Mouse (Mus musculus) limb, embryonic 15.5 days (tissue): Measurements from ENCODE around the gene Pkn3. TPM values are rescaled to one million over a fixed set of nuclear protein-coding genes. Genes with fewer than 3 reads are reported as not detected.
"Not testable (repeated sequence)": the region's sequence is repeated elsewhere in the genome, so short reads cannot be mapped to it uniquely, and the experiment has no call there.

ENCODE experiments used
- ATAC-seq: fragments of 200-750 bp; cut with Nextera tagmentation; 2 replicates; pipeline ENCODE4 v1.8.0; 2017; ENCODE audit warnings: low read depth, moderate TSS enrichment; ENCODE audit not compliant: insufficient number of reproducible peaks, low FRiP score, low TSS enrichment
- H3K27ac ChIP-seq: fragments of 300-500 bp; sonication (generic); 2 replicates; pipeline ENCODE4 v1.5.1; 2015; ENCODE audit warnings: moderate library complexity, mild to moderate bottlenecking, inconsistent platforms
- H3K27me3 ChIP-seq: fragments of 300-500 bp; sonication (generic); 2 replicates; pipeline ENCODE4 v1.6.1; 2015; ENCODE audit warnings: inconsistent platforms
- H3K36me3 ChIP-seq: fragments of 300-500 bp; sonication (generic); 2 replicates; pipeline ENCODE4 v1.6.1; 2015; ENCODE audit warnings: inconsistent platforms
- H3K4me1 ChIP-seq: fragments of 300-500 bp; sonication (generic); 2 replicates; pipeline ENCODE4 v1.6.1; 2015; ENCODE audit warnings: inconsistent platforms
- H3K4me2 ChIP-seq: fragments of 300-500 bp; sonication (generic); 2 replicates; pipeline ENCODE4 v1.6.1; 2015; ENCODE audit warnings: mild to moderate bottlenecking, inconsistent platforms
- H3K4me3 ChIP-seq: fragments of 300-500 bp; sonication (generic); 2 replicates; pipeline ENCODE4 v1.5.1; 2015; ENCODE audit warnings: mild to moderate bottlenecking, inconsistent platforms
- H3K9ac ChIP-seq: fragments of 300-500 bp; sonication (generic); 2 replicates; pipeline ENCODE4 v1.6.1; 2015; ENCODE audit warnings: inconsistent platforms
- H3K9me3 ChIP-seq: fragments of 300-500 bp; sonication (generic); 2 replicates; pipeline ENCODE4 v1.6.1; 2016; ENCODE audit warnings: inconsistent platforms
- WGBS: fragments of 180-500 bp; shearing (Covaris S2); methylation state at CpG from one replicate; pipeline ENCODE4 v1.1.7; 2015; 5-methylcytosine and 5-hydroxymethylcytosine counted together
- polyA plus RNA-seq: library from polyadenylated mRNA; unstranded; fragments of >200 nt; fragmentation: Nextera tagmentation; extraction: Ambion mirVana; gene quantifications from 2 replicates; pipeline ENCODE4 v1.2.1, GENCODE M21; 2015

Pkn3 gene
- polyA plus RNA-seq, 1 experiment from 2014 or later = 8.6 TPM

DNA sequence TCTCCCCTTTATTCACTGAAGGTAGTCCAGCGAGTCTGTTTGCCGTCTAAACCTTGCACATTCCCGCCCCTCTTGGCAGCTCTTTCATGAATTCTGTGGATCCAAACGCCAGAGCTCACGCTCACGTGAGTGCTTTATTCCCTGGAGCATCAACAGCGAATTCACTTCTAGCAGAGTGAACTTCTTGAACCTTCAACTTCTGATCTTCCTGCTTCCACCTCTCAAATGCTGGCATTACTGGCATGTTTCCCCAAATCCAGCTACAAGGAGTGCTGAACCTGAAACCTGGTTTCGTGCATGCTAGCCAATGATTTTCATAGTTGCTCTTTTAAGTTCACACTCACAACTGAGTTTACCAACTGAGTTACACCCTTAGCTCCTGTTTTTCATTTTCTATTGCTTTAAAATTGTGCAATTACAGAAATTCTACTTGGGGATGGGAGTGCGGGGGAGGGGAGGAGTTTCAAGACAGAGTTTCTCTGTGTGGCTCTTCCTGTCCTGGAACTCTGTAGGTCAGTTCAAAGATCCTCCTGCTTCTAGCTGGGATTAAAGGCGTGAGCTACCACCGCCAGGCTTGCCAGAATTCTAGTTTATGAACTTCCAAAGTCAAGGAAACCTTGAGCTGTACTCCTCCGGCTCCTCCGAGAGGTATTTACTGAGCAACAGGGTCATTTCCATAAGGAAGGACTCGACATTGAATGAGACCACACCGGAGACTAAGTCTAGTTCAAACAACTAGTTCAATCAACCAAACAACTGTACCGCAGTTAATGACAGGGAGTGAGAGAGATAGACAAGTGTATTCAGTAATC is 55.5 kb downstream of the Pkn3 start:
- WGBS = 11% methylated on average over 16 of the region's 16 CpGs
- H3K9me3 ChIP-seq = no peaks in the 10 kb centered on the region
- peaks cover 26% of the 10 kb centered on the region for H3K4me1 ChIP-seq
- ATAC-seq = peak; percentile 20; the same call in 1 of the 2 replicates
- H3K27ac ChIP-seq = peak overlapping the region; percentile 88
- H3K4me2 ChIP-seq = peak overlapping the region; percentile 80
- H3K4me3 ChIP-seq = peak overlapping the region; percentile 94
- no peaks in the 10 kb centered on the region for H3K27me3 ChIP-seq
- peak overlapping the region; percentile 86; the same call in 1 of the 2 replicates for H3K9ac ChIP-seq
- H3K36me3 ChIP-seq = peaks cover 27% of the 10 kb centered on the region

DNA sequence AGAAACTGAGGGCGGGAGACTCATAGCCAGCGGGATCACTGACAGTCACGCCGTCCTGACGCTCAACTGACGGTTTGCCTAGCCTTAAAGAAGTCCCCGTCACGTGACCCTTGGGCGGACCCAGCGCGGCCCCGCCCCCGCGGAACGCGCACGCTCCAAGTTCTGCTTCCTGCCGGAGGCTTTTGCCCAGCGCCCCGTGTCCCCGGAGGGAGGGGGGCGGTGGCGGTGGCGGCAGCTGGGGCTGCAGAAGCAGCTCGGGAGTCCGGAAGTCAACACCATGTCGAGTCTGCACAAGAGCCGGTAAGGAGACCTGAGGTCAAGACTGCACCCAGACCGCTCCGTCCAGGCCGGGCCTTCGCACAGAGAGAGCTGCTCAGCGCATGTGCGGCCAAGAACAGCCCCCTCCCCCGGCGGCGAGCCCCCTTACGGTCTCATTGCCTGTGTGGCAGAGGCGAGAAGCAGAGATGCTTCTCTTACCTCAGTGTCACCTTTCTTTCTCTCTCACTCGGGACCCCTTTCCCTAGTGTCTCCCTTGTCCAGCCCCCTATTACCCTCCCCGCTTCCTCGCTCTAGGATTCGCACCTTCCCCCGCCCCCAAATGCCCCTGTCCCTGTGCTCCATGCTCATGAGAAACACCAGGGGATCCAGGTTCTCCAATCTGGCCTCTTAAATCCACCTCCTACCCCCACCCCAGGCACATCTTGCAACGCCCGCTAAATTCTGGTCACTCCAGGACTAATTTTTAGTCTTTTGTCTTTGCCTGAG is 56.3 kb downstream of the Pkn3 start, which contains the start of gene Tbc1d13:
Tbc1d13 (plus strand) TSS at position 134 of the 765 bp plus-strand sequence.
- Histone ChIP-seq H3K9me3 (no peaks in the 10 kb centered on the region), H3K9ac (peak within 1 kb of the TSS; percentile 86), H3K4me1 (peaks cover 26% of the 10 kb centered on the region), H3K36me3 (peaks cover 34% of the 10 kb centered on the region), H3K4me3 (peak within 1 kb of the TSS; percentile 94), H3K27ac (peak within 1 kb of the TSS; percentile 88), H3K4me2 (peak within 1 kb of the TSS; percentile 80), H3K27me3 (no peaks in the 10 kb centered on the region)
- ATAC-seq = peak; percentile 91
- WGBS = under 1% methylated on average over 46 of the region's 46 CpGs

DNA sequence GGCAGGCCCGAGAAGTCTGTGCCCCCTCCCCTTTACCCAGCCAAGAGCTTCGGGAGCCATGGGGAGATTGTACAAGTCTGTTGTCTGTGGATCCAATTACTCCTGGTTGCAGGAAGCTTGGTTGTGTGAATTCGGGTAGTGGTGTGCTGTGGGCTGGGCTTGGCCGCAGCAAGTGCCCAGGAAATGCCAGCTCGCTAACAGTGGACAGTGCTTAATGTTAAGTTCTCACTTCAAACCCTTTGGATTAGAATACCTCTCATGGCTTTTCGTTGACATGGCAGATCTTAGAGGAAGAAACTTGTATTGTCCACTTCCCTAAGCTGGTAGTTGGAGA is 56.9 kb downstream of the Pkn3 start:
- WGBS = 24% methylated on average over 6 of the region's 6 CpGs
- H3K27me3 ChIP-seq = no peaks in the 10 kb centered on the region
- ATAC-seq = no peak
- H3K4me3 ChIP-seq = peak overlapping the region; percentile 94
- peak overlapping the region; percentile 86 for H3K9ac ChIP-seq
- H3K9me3 ChIP-seq = no peaks in the 10 kb centered on the region
- H3K4me1 ChIP-seq = peaks cover 26% of the 10 kb centered on the region
- peak overlapping the region; percentile 88 for H3K27ac ChIP-seq
- peak overlapping the region; percentile 80 for H3K4me2 ChIP-seq
- H3K36me3 ChIP-seq = peaks cover 37% of the 10 kb centered on the region

DNA sequence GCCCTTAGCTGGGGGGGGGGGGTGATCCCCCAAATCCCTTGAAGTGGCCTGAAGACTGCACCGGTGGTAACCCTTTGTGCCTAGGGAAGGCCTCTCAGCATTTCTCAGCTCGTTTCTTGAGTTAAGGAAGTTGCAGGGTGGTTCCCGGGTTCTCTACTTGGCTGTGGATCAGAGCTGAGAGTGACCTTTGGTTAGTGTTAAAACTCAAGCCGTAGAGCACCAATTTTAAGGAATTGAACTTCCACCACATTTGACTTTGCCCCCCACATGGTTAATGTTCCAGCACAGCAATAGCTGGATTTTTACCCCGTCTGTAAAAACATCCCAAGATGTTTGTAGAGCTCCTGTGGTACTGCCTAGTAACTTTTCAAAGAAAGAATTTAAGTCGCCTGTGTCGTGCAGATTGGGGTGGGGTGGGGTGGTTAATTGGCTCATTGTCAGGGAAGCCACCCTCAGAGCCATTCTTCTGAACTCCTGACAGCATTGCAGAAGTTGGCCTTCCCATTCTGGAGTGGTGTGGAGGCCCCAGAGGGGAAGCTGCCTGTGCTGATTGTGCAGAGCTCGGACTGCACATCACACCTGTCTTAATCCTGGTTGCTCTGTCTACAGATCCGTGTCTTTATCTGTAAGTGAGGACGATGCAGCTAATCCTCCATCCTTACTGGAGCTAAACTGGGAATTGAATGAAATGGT is 57.6 kb downstream of the Pkn3 start:
- 62% methylated on average over 10 of the region's 10 CpGs for WGBS
- no peak for ATAC-seq
- Histone ChIP-seq H3K9ac (peak overlapping the region; percentile 86; the same call in 1 of the 2 replicates), H3K27me3 (no peaks in the 10 kb centered on the region), H3K36me3 (peaks cover 39% of the 10 kb centered on the region), H3K4me1 (peaks cover 26% of the 10 kb centered on the region), H3K27ac (0 out of 2 replicates have a peak overlapping the region, but pooled peaks have one; percentile 88), H3K4me2 (peak overlapping the region; percentile 80), H3K9me3 (no peaks in the 10 kb centered on the region), H3K4me3 (peak overlapping the region; percentile 94)

DNA sequence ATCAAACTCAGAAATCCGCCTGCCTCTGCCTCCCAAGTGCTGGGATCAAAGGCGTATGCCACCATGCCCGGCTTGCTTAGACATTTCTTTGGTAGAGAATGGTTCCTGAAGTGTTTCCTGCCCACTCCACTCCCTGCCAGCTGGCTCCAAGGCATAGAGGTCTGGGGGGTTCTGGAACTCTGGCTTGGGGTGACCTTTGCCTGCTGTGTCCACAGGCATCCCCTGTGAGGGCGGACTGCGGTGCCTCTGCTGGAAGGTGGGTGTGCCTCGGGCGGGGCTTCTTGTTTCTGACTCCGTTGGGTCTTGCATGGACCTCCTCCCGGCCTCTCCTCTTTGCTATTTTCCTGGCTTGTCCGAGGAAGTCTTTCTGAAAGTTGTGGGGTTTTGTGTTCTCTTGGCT is 59.0 kb downstream of the Pkn3 start:
- Histone ChIP-seq H3K9ac (no peak overlapping the region), H3K9me3 (no peaks in the 10 kb centered on the region), H3K4me3 (no peak overlapping the region), H3K36me3 (peaks cover 53% of the 10 kb centered on the region), H3K27ac (no peak overlapping the region), H3K27me3 (no peaks in the 10 kb centered on the region), H3K4me1 (peaks cover 26% of the 10 kb centered on the region), H3K4me2 (no peak overlapping the region)
- WGBS = 84% methylated on average over 10 of the region's 10 CpGs
- ATAC-seq = no peak

DNA sequence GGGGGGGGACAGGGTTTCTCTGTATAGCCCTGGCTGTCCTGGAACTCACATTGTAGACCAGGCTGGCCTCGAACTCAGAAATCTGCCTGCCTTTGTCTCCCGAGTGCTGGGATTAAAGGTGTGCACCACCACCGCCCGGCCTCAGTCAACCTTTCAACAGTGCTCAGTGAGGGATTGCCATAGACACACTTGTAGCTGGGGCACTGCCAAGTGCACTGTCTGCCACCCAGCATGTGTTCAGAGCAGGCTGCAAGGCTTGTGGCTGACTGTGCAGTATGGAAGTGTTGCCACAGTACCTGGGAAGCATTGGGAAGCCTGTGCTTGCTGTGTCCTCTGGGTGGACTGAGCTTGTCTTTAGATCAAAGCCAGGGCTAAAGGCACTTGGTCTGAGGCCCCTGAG is 62.5 kb downstream of the Pkn3 start:
- H3K4me3 ChIP-seq, H3K27me3 ChIP-seq, ATAC-seq, H3K27ac ChIP-seq, H3K4me2 ChIP-seq, H3K9ac ChIP-seq, H3K9me3 ChIP-seq, H3K4me1 ChIP-seq: not testable (repeated sequence)
- 94% methylated on average over 4 of the region's 4 CpGs for WGBS
- H3K36me3 ChIP-seq = peaks cover 88% of the 10 kb centered on the region

Other genes with a start within 250 kb of the Pkn3 start
- gene Cercam, start 208.5 kb upstream of the Pkn3 start, polyA plus RNA-seq = 53.1 and 64.1 TPM in 2 replicates
- gene Odf2, start 188.5 kb upstream of the Pkn3 start, polyA plus RNA-seq = 49.6 and 52.1 TPM in 2 replicates
- 58.0 and 59.5 TPM in 2 replicates for gene Gle1, start 142.3 kb upstream of the Pkn3 start, polyA plus RNA-seq
- gene Sptan1, start 112.1 kb upstream of the Pkn3 start, polyA plus RNA-seq = 89.3 and 95.5 TPM in 2 replicates
- 36.7 and 37.0 TPM in 2 replicates for gene Wdr34, start 28.8 kb upstream of the Pkn3 start, polyA plus RNA-seq
- gene Set, start 20.3 kb upstream of the Pkn3 start, polyA plus RNA-seq = 323 and 361 TPM in 2 replicates
- gene Zdhhc12, start 16.0 kb downstream of the Pkn3 start, polyA plus RNA-seq = 21.1 and 21.6 TPM in 2 replicates
- gene Zer1, start 46.9 kb downstream of the Pkn3 start, polyA plus RNA-seq = 6.5 and 8.6 TPM in 2 replicates
- 5.5 and 8.0 TPM in 2 replicates for gene Tbc1d13, start 56.1 kb downstream of the Pkn3 start, polyA plus RNA-seq
- 14.8 and 17.0 TPM in 2 replicates for gene Endog, start 93.8 kb downstream of the Pkn3 start, polyA plus RNA-seq
- gene Spout1, start 100.8 kb downstream of the Pkn3 start, polyA plus RNA-seq = 75.0 and 75.2 TPM in 2 replicates
- 12.4 TPM in 2 replicates for gene Kyat1, start 128.2 kb downstream of the Pkn3 start, polyA plus RNA-seq
- gene Lrrc8a, start 160.0 kb downstream of the Pkn3 start, polyA plus RNA-seq = 40.6 and 42.5 TPM in 2 replicates
- gene Gm28035, start 162.9 kb downstream of the Pkn3 start, polyA plus RNA-seq = 0.10 and 0.11 TPM in 2 replicates
- gene Phyhd1, start 188.5 kb downstream of the Pkn3 start, polyA plus RNA-seq = 5.9 and 6.8 TPM in 2 replicates
- not detected in 2 replicates for gene Gm28038, start 203.4 kb downstream of the Pkn3 start, polyA plus RNA-seq
- 31.5 and 33.4 TPM in 2 replicates for gene Dolk, start 208.7 kb downstream of the Pkn3 start, polyA plus RNA-seq
- gene Nup188, start 208.7 kb downstream of the Pkn3 start, polyA plus RNA-seq = 28.2 and 32.4 TPM in 2 replicates